Comparison of ENCODE assay signal across 24 mouse cellular contexts in the genomic region with DNA sequence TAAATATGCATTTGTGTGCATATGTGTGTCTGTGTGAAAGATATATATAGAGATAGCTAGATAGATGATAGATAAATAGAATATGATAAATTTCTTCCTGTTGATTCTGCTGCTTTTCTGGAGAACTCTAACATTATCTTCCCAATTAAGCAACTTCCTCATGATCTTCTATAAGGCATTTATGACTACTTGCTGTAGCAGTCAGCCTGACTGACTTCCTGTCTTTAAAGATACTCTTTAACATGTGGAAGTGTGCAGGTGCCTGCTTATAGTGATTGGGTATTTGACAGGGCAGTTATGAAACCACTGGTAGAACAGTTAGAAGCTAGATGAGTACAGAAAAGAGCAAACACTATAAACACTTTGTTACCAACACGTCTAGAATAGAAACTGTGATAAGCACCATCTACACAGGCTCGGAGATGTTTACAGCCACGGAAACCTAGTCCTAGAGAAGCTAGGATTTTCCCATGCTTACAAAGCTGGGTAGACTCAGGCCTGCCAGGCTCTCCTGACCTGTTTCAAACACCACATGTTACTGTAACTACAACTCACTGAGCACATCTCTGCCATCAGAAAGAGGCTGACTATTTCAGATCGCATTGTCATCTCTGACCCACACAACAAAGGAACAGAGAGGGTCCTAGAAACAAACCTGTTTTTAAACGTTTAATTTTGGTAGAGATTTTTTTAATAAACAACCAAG. TPM values are rescaled to one million over a fixed set of nuclear protein-coding genes. Genes with fewer than 3 reads are reported as not detected.
"Had no signal": no experiment of that assay in that cellular context is flagged by ENCODE, and none has a peak within 500 bp of the region (broad histone marks: within the 10 kb centered on the region; RNA-seq: fewer than 3 reads in every experiment).

No protein-coding gene starts in this region.

- H3K27ac ChIP-seq: lung, embryonic 15.5 days; macrophage; midbrain, embryonic 13.5 days; neural tube, embryonic 13.5 days; neural tube, embryonic 15.5 days; stomach, embryonic 15.5 days; stomach, postnatal 0 days had no signal

- DNase-seq: lung, adult 2 months; lung, postnatal 14 days; lung, postnatal 36 days; right cerebral cortex, postnatal 14 days; thymus, adult 2 months; thymus, postnatal 14 days; thymus, postnatal 36 days had no signal

- ATAC-seq: lung, postnatal 0 days; midbrain, embryonic 13.5 days; midbrain, embryonic 16.5 days had no signal

- H3K4me2 ChIP-seq: lung, embryonic 15.5 days; midbrain, embryonic 11.5 days; midbrain, embryonic 13.5 days; neural tube, embryonic 13.5 days; neural tube, embryonic 15.5 days; stomach, embryonic 15.5 days had no signal

- H3K36me3 ChIP-seq: lung, embryonic 15.5 days; neural tube, embryonic 15.5 days; stomach, embryonic 15.5 days had no signal

- H3K9me3 ChIP-seq: lung, embryonic 15.5 days; megakaryocyte, embryonic 14.5 days; midbrain, embryonic 13.5 days; neural tube, embryonic 13.5 days; neural tube, embryonic 15.5 days; stomach, embryonic 15.5 days had no signal

- H3K4me3 ChIP-seq: lung, embryonic 15.5 days; megakaryocyte, embryonic 14.5 days; midbrain, embryonic 13.5 days; myocyte; neural tube, embryonic 13.5 days; neural tube, embryonic 15.5 days; stomach, embryonic 15.5 days had no signal

- H3K27me3 ChIP-seq: lung, embryonic 15.5 days; megakaryocyte, embryonic 14.5 days; midbrain, embryonic 13.5 days; neural tube, embryonic 13.5 days; neural tube, embryonic 15.5 days; stomach, embryonic 15.5 days had no signal

- H3K4me1 ChIP-seq: lung, embryonic 15.5 days; midbrain, embryonic 13.5 days; neural tube, embryonic 13.5 days; neural tube, embryonic 15.5 days; stomach, embryonic 15.5 days had no signal

- H3K9ac ChIP-seq: lung, embryonic 15.5 days; midbrain, embryonic 13.5 days; neural tube, embryonic 13.5 days; neural tube, embryonic 15.5 days; stomach, embryonic 15.5 days had no signal

RNA-seq across cellular contexts. Expression of gene Mtnr1b, which starts 53.2 kb away (rescaled TPM):
- total RNA-seq: megakaryocyte progenitor cell, adult 5-6 weeks had no signal
- polyA plus RNA-seq: liver, embryonic 16.5 days; lung, adult 2 months; lung, embryonic 15.5 days; lung, postnatal 0 days; macrophage; midbrain, embryonic 11.5 days; midbrain, embryonic 13.5 days; midbrain, embryonic 16.5 days; myocyte; neural tube, embryonic 11.5 days; neural tube, embryonic 13.5 days; neural tube, embryonic 15.5 days; spleen, adult 2 months; stomach, embryonic 15.5 days; stomach, postnatal 0 days; testis, adult 2 months; thymus, adult 2 months had no signal
